Mouse (Mus musculus) limb, embryonic 11.5 days (tissue): ENCODE results near the gene Lsm5. TPM values are rescaled to one million over a fixed set of nuclear protein-coding genes. Genes with fewer than 3 reads are reported as not detected.

Experiments
- ATAC-seq: fragments of 200-750 bp; cut with Nextera tagmentation; 2 replicates; pipeline ENCODE4 v1.8.0; 2017; ENCODE audit warnings: low read depth; ENCODE audit not compliant: insufficient number of reproducible peaks, low FRiP score, low TSS enrichment
- DNase-seq: peaks from one replicate; pipeline ENCODE4 v3.0.0-alpha.2; 2015; ENCODE audit warnings: low spot score
- H3K27ac ChIP-seq: fragments of 300-500 bp; sonication (generic); replicated peaks from 2 replicates; pipeline ENCODE4 v1.5.1; 2014; ENCODE audit warnings: low read depth, mild to moderate bottlenecking, low read length
- H3K27me3 ChIP-seq: fragments of 300-500 bp; sonication (generic); 2 replicates; pipeline ENCODE4 v1.6.1; 2014; ENCODE audit warnings: mild to moderate bottlenecking, low read length, mixed read lengths; ENCODE audit not compliant: control insufficient read depth, insufficient read depth
- H3K36me3 ChIP-seq: fragments of 300-500 bp; sonication (generic); 2 replicates; pipeline ENCODE4 v1.6.1; 2014; ENCODE audit warnings: mild to moderate bottlenecking, low read length, moderate library complexity, mixed read lengths; ENCODE audit not compliant: control insufficient read depth, insufficient read depth
- H3K4me1 ChIP-seq: fragments of 300-500 bp; sonication (generic); 2 replicates; pipeline ENCODE4 v1.6.1; 2014; ENCODE audit warnings: low read length, mixed read lengths; ENCODE audit not compliant: control insufficient read depth, insufficient read depth
- H3K4me2 ChIP-seq: fragments of 300-500 bp; sonication (generic); 2 replicates; pipeline ENCODE4 v1.6.1; 2014; ENCODE audit warnings: low read depth, mild to moderate bottlenecking, moderate library complexity; ENCODE audit not compliant: severe bottlenecking
- H3K4me3 ChIP-seq: fragments of 300-500 bp; sonication (generic); 2 replicates; pipeline ENCODE4 v1.5.1; 2014; ENCODE audit warnings: low read depth, low read length
- H3K9ac ChIP-seq: fragments of 300-500 bp; sonication (generic); 2 replicates; pipeline ENCODE4 v1.6.1; 2014; ENCODE audit warnings: mild to moderate bottlenecking, low read length
- H3K9me3 ChIP-seq: fragments of 300-500 bp; sonication (generic); 2 replicates; pipeline ENCODE4 v1.6.1; 2016; ENCODE audit warnings: low read length; ENCODE audit not compliant: control insufficient read depth
- WGBS: fragments of 180-500 bp; shearing (Covaris S2); extraction: QIAGEN DNeasy Blood & Tissue Kit; methylation state at CpG from one replicate; pipeline ENCODE4 v1.1.7; 2014; 5-methylcytosine and 5-hydroxymethylcytosine counted together
- polyA plus RNA-seq: library from polyadenylated mRNA; unstranded; fragments of >200 nt; fragmentation: Nextera tagmentation; extraction: Ambion mirVana; gene quantifications from 2 replicates; pipeline ENCODE4 v1.2.1, GENCODE M21; 2014

Lsm5 gene
- polyA plus RNA-seq, result 234 and 235 TPM in 2 replicates

- H3K27ac ChIP-seq, result 0 out of 2 replicates have a peak within 1 kb of the TSS, but pooled peaks have one; percentile 56
- H3K4me1 ChIP-seq, result no peaks in the 10 kb centered on the region
- H3K36me3 ChIP-seq, result no peaks in the 10 kb centered on the region
- peak within 1 kb of the TSS; percentile 78 for H3K4me3 ChIP-seq
- peak within 1 kb of the TSS; percentile 68 for H3K4me2 ChIP-seq
- peak; percentile 89 for DNase-seq
- ATAC-seq, result peak; percentile 80
- under 1% methylated on average over 46 of the region's 46 CpGs for WGBS
- H3K9ac ChIP-seq, result peak within 1 kb of the TSS; percentile 72
- H3K27me3 ChIP-seq, result no peaks in the 10 kb centered on the region
- no peaks in the 10 kb centered on the region for H3K9me3 ChIP-seq
Observed at GRCm38 (mm10) chr6:56703931-56704900, at the start of gene Lsm5. Gene Lsm5, minus strand, starts transcription at chr6:56704710.

GRCm38 (mm10) chr6:56753719-56754118 lies 49.2 kb upstream of the Lsm5 start:
- H3K9me3 ChIP-seq, result no peaks in the 10 kb centered on the region
- peaks cover 7% of the 10 kb centered on the region; the same call in 1 of the 2 replicates for H3K36me3 ChIP-seq
- H3K4me3 ChIP-seq, result no peak overlapping the region
- DNase-seq (no peak), ATAC-seq (no peak)
- no peak overlapping the region for H3K27ac ChIP-seq
- no peak overlapping the region for H3K4me2 ChIP-seq
- no peak overlapping the region for H3K9ac ChIP-seq
- no peaks in the 10 kb centered on the region for H3K27me3 ChIP-seq
- 92% methylated on average over 3 of the region's 3 CpGs for WGBS
- no peaks in the 10 kb centered on the region for H3K4me1 ChIP-seq

GRCm38 (mm10) chr6:56745950-56746543 lies 41.5 kb upstream of the Lsm5 start:
- Histone ChIP-seq H3K4me2 (no peak overlapping the region), H3K27me3 (no peaks in the 10 kb centered on the region), H3K4me1 (no peaks in the 10 kb centered on the region), H3K36me3 (no peaks in the 10 kb centered on the region; the same call in 1 of the 2 replicates), H3K27ac (no peak overlapping the region), H3K9ac (no peak overlapping the region), H3K4me3 (no peak overlapping the region), H3K9me3 (no peaks in the 10 kb centered on the region)
- DNase-seq (no peak), ATAC-seq (no peak)
- 94% methylated on average over 5 of the region's 5 CpGs for WGBS

GRCm38 (mm10) chr6:56732545-56732944 lies 28.0 kb upstream of the Lsm5 start:
- Histone ChIP-seq H3K4me3 (no peak overlapping the region), H3K9ac (no peak overlapping the region), H3K36me3 (peaks cover 3% of the 10 kb centered on the region; the same call in 1 of the 2 replicates), H3K4me1 (no peaks in the 10 kb centered on the region), H3K27me3 (no peaks in the 10 kb centered on the region), H3K9me3 (no peaks in the 10 kb centered on the region), H3K4me2 (no peak overlapping the region), H3K27ac (no peak overlapping the region)
- WGBS, result 90% methylated on average over 2 of the region's 2 CpGs
- no peak for ATAC-seq
- DNase-seq, result no peak

GRCm38 (mm10) chr6:56720877-56721276 lies 16.4 kb upstream of the Lsm5 start:
- ATAC-seq, result no peak
- no peaks in the 10 kb centered on the region for H3K9me3 ChIP-seq
- H3K27me3 ChIP-seq, result no peaks in the 10 kb centered on the region
- DNase-seq, result no peak
- H3K4me3 ChIP-seq, result no peak overlapping the region
- H3K9ac ChIP-seq, result no peak overlapping the region
- H3K27ac ChIP-seq, result no peak overlapping the region
- 0 out of 2 replicates have a peak, but pooled peaks cover 4% of the 10 kb centered on the region for H3K4me1 ChIP-seq
- WGBS, result 60% methylated on average over 3 of the region's 3 CpGs
- no peaks in the 10 kb centered on the region for H3K36me3 ChIP-seq
- H3K4me2 ChIP-seq, result no peak overlapping the region

GRCm38 (mm10) chr6:56719071-56719470 lies 14.6 kb upstream of the Lsm5 start:
- ATAC-seq, result no peak
- Histone ChIP-seq H3K27ac (no peak overlapping the region), H3K9me3 (no peaks in the 10 kb centered on the region), H3K4me3 (no peak overlapping the region), H3K4me1 (0 out of 2 replicates have a peak, but pooled peaks cover 4% of the 10 kb centered on the region), H3K9ac (no peak overlapping the region), H3K27me3 (no peaks in the 10 kb centered on the region), H3K36me3 (no peaks in the 10 kb centered on the region), H3K4me2 (no peak overlapping the region)
- 95% methylated on average over 1 of the region's 1 CpGs for WGBS
- no peak for DNase-seq

GRCm38 (mm10) chr6:56715270-56715666 lies 10.8 kb upstream of the Lsm5 start:
- no peaks in the 10 kb centered on the region for H3K9me3 ChIP-seq
- H3K36me3 ChIP-seq, result no peaks in the 10 kb centered on the region
- WGBS, result under 1% methylated on average over 25 of the region's 25 CpGs
- DNase-seq (no peak), ATAC-seq (no peak)
- H3K27ac ChIP-seq, result peak overlapping the region; percentile 90
- H3K27me3 ChIP-seq, result no peaks in the 10 kb centered on the region
- peak overlapping the region; percentile 47 for H3K4me2 ChIP-seq
- peak overlapping the region; percentile 75 for H3K4me3 ChIP-seq
- peak overlapping the region; percentile 77 for H3K9ac ChIP-seq
- 0 out of 2 replicates have a peak, but pooled peaks cover 4% of the 10 kb centered on the region for H3K4me1 ChIP-seq

GRCm38 (mm10) chr6:56714574-56715269 lies 10.2 kb upstream of the Lsm5 start, which contains the start of gene Avl9:
Gene Avl9, plus strand, starts transcription at chr6:56714899.
- no peaks in the 10 kb centered on the region for H3K36me3 ChIP-seq
- H3K9ac ChIP-seq, result peak within 1 kb of the TSS; percentile 77
- H3K27me3 ChIP-seq, result no peaks in the 10 kb centered on the region
- ATAC-seq, result peak; percentile 99
- WGBS, result 0% methylated on average over 61 of the region's 64 CpGs
- peak; percentile 98 for DNase-seq
- 0 out of 2 replicates have a peak, but pooled peaks cover 4% of the 10 kb centered on the region for H3K4me1 ChIP-seq
- no peaks in the 10 kb centered on the region for H3K9me3 ChIP-seq
- peak within 1 kb of the TSS; percentile 75 for H3K4me3 ChIP-seq
- peak within 1 kb of the TSS; percentile 47 for H3K4me2 ChIP-seq
- peak within 1 kb of the TSS; percentile 90 for H3K27ac ChIP-seq
